Mouse (Mus musculus) heart, adult 2 months (tissue): Measurements from ENCODE around the gene Sort1. TPM values are rescaled to one million over a fixed set of nuclear protein-coding genes. Genes with fewer than 3 reads are reported as not detected.

Experiments used
- DNase-seq, 2 experiments: peaks; one replicate each; pipeline ENCODE4 v3.0.0; 2021
- H3K27ac ChIP-seq: fragments of 200-600 bp; 2 replicates; pipeline ENCODE4 v1.8.1; 2022
- H3K27me3 ChIP-seq: fragments of 200-500 bp; 2 replicates; pipeline ENCODE4 v1.6.1; 2012; ENCODE audit warnings: mild to moderate bottlenecking, low read length, inconsistent platforms, mixed read lengths; ENCODE audit not compliant: control insufficient read depth, insufficient read depth
- H3K36me3 ChIP-seq: fragments of 200-500 bp; 2 replicates; pipeline ENCODE4 v1.6.1; 2012; ENCODE audit warnings: low read length, inconsistent platforms; ENCODE audit not compliant: control insufficient read depth, insufficient read depth
- H3K4me1 ChIP-seq: fragments of 200-500 bp; 2 replicates; pipeline ENCODE4 v1.6.1; 2011; ENCODE audit warnings: low read length; ENCODE audit not compliant: control insufficient read depth, insufficient read depth
- H3K4me3 ChIP-seq: fragments of 200-600 bp; 2 replicates; pipeline ENCODE4 v1.8.1; 2022
- H3K79me2 ChIP-seq: fragments of 200-500 bp; replicated peaks from 2 replicates; pipeline ENCODE4 v1.6.1; 2012; ENCODE audit warnings: mild to moderate bottlenecking, inconsistent platforms, low read length, moderate library complexity, mixed read lengths; ENCODE audit not compliant: control insufficient read depth, insufficient read depth
- H3K9ac ChIP-seq: fragments of 200-500 bp; 2 replicates; pipeline ENCODE4 v1.6.1; 2012; ENCODE audit warnings: low read depth, mild to moderate bottlenecking, control low read depth, inconsistent platforms, low read length, mixed read lengths
- CTCF ChIP-seq: fragments of 200-600 bp; IDR thresholded peaks from 2 replicates; pipeline ENCODE4 v1.8.1; 2022; ENCODE audit warnings: antibody characterized with exemption, mild to moderate bottlenecking, moderate library complexity
- EP300 ChIP-seq: fragments of 200-500 bp; IDR thresholded peaks from 2 replicates; pipeline ENCODE4 v1.6.1; 2011; ENCODE audit warnings: low read depth, low read length, control low read depth; ENCODE audit not compliant: insufficient read depth
- POLR2A ChIP-seq: fragments of 200-500 bp; IDR thresholded peaks from 2 replicates; pipeline ENCODE4 v1.6.1; 2011; ENCODE audit warnings: mild to moderate bottlenecking, low read depth, low read length, control low read depth; ENCODE audit not compliant: insufficient read depth
- WGBS: fragments of 180-500 bp; shearing (Covaris S2); methylation state at CpG from one replicate; pipeline ENCODE4 v1.1.7; 2018; 5-methylcytosine and 5-hydroxymethylcytosine counted together
- intact Hi-C: fragments of 180-260 bp; cut with DNase I; formaldehyde crosslinking; loops from one replicate; pipeline ENCODE4 v1.15.1; 2025
- polyA plus RNA-seq: library from polyadenylated mRNA; depleted of rRNA; stranded (reverse); fragments of >200 nt; gene quantifications from 2 replicates; pipeline ENCODE4 v1.2.3, GENCODE M21; 2012
- total RNA-seq, 2 experiments: library from RNA; stranded (reverse); gene quantifications; 2 replicates each; pipeline ENCODE4 v1.2.3; 2021

Sort1 gene
- total and polyA plus RNA-seq, 3 experiments, result 17.4 to 33.7 (median 19.2) TPM

- Histone ChIP-seq H3K79me2 (no peaks in the 10 kb centered on the region), H3K4me1 (no peaks in the 10 kb centered on the region), H3K36me3 (no peaks in the 10 kb centered on the region), H3K4me3 (no peak overlapping the region), H3K27me3 (no peaks in the 10 kb centered on the region), H3K9ac (no peak overlapping the region), H3K27ac (no peak overlapping the region)
- intact Hi-C loops, result no loop called here
- WGBS, result 95% methylated on average over 6 of the region's 6 CpGs
- TF ChIP-seq POLR2A (no peak), CTCF (no peak), EP300 (no peak)
- DNase-seq, result no peak
These were observed 46.9 kb downstream of the Sort1 start for GRCm38 (mm10) chr3:108330812-108331211.

GRCm38 (mm10) chr3:108336878-108337277 lies 53.0 kb downstream of the Sort1 start:
- TF ChIP-seq EP300 (no peak), POLR2A (no peak)
- H3K27me3 ChIP-seq, result no peaks in the 10 kb centered on the region
- intact Hi-C loops, result no loop called here
- H3K36me3 ChIP-seq, result no peaks in the 10 kb centered on the region
- 93% methylated on average over 5 of the region's 5 CpGs for WGBS
- H3K4me3 ChIP-seq, result no peak overlapping the region
- no peaks in the 10 kb centered on the region for H3K79me2 ChIP-seq
- no peaks in the 10 kb centered on the region for H3K4me1 ChIP-seq
- DNase-seq, result no peak
- H3K27ac ChIP-seq, result no peak overlapping the region
- H3K9ac ChIP-seq, result no peak overlapping the region

DNA sequence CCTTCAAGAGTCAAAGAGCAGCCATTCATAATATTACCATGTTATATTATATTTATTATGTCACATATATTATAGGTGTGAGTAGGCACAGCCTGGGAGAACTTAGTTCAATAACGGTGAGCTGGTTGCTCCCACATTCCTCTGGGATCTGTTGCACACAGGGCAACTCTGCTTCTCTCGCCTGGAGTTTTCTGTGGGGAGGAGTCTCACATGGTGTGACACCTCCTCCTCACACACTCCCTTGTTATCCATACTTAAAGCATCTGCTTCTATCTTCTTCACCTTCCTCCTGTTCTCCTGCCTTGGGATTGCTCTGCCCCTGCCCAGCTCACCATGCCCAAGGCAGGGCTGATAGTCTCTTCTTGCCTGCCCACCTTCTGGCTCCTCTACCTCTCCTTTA lies 57.2 kb downstream of the Sort1 start:
- TF ChIP-seq POLR2A, result no peak
- TF ChIP-seq EP300, result no peak
- no peak for TF ChIP-seq CTCF
- Histone ChIP-seq H3K4me1 (no peaks in the 10 kb centered on the region), H3K79me2 (no peaks in the 10 kb centered on the region), H3K4me3 (no peak overlapping the region), H3K36me3 (no peaks in the 10 kb centered on the region), H3K9ac (no peak overlapping the region), H3K27me3 (no peaks in the 10 kb centered on the region), H3K27ac (no peak overlapping the region)
- intact Hi-C loops, result no loop called here
- WGBS, result 85% methylated on average over 2 of the region's 2 CpGs
- DNase-seq, result no peak

DNA sequence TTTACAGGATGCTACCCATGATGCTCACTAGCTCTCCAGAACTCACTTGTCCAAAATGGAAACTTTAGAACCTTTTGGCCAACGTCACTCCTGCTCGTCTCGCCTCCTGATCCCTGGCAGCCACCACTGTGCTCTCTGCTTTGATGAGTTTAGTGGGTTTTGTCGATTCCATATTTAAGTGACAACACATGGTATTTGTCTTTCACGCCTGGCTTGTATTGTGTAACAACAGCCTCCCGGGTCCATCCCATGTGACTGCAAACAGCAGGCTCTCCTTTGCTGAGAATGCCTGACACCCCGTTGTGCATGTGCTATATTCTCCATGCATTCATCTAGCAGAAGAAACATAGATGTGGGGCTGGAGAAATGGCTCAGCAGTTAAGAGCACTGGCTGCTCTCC lies 58.3 kb downstream of the Sort1 start:
- no peaks in the 10 kb centered on the region for H3K36me3 ChIP-seq

DNA sequence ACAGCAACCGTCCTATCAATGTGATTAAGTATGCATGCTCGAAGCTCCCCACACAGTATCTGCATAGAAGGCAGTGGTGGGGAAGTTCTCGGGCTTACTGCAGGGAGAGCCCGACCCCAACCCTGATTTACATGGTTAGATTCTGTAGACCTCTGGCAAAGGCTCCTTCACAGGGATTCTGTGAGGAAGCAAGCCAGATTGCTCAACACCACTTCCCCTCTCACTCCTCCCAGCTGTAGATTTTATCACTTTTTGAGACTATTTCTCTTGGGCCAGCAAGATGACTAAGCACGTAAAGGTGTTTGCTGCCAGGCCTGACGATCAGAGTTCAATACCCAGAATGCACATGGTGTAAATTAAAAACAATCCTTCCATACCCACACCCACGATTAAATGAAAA lies 62.0 kb downstream of the Sort1 start:
- DNase-seq, result no peak
- Histone ChIP-seq H3K79me2 (no peaks in the 10 kb centered on the region), H3K9ac (no peak overlapping the region), H3K4me3 (no peak overlapping the region), H3K27ac (no peak overlapping the region), H3K4me1 (no peaks in the 10 kb centered on the region), H3K36me3 (no peaks in the 10 kb centered on the region), H3K27me3 (no peaks in the 10 kb centered on the region)
- intact Hi-C loops, result no loop called here
- whole genome bisulfite sequencing, result 81% methylated on average over 7 of the region's 7 CpGs
- TF ChIP-seq CTCF (no peak), EP300 (no peak), POLR2A (no peak)

More for the DNA sequence above, 58.3 kb downstream of the Sort1 start:
- H3K27ac ChIP-seq, result no peak overlapping the region
- no peak overlapping the region for H3K4me3 ChIP-seq
- no peaks in the 10 kb centered on the region for H3K27me3 ChIP-seq
- intact Hi-C loops, result no loop called here
- H3K9ac ChIP-seq, result no peak overlapping the region
- H3K79me2 ChIP-seq, result no peaks in the 10 kb centered on the region
- DNase-seq, result no peak
- no peaks in the 10 kb centered on the region for H3K4me1 ChIP-seq
- TF ChIP-seq CTCF, result no peak
- TF ChIP-seq POLR2A, result no peak
- no peak for TF ChIP-seq EP300
- 72% methylated on average over 7 of the region's 7 CpGs for WGBS

DNA sequence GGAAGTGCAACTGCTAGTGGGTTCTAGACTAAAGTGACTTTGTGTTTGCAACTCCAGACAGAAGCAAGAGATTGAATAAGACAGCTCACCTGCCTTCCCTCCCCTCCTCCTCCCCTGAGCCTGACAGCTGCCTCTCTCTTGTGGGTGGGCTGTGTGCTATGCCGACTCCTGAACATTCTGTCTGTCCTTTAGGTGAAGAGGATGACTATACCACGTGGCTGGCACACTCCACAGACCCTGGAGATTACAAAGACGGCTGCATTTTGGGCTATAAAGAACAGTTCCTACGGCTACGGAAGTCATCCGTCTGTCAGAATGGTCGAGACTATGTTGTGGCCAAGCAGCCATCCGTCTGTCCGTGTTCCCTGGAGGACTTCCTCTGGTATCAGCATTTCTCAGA lies 64.5 kb downstream of the Sort1 start:
- Histone ChIP-seq H3K9ac (no peak overlapping the region), H3K36me3 (no peaks in the 10 kb centered on the region), H3K27me3 (no peaks in the 10 kb centered on the region), H3K79me2 (no peaks in the 10 kb centered on the region), H3K27ac (no peak overlapping the region), H3K4me1 (no peaks in the 10 kb centered on the region), H3K4me3 (no peak overlapping the region)
- intact Hi-C loops, result no loop called here
- DNase-seq, result no peak
- no peak for TF ChIP-seq CTCF
- no peak for TF ChIP-seq POLR2A
- no peak for TF ChIP-seq EP300
- 64% methylated on average over 9 of the region's 9 CpGs for WGBS

- no peaks in the 10 kb centered on the region for H3K27me3 ChIP-seq
- H3K9ac ChIP-seq, result no peak overlapping the region
- no peak for TF ChIP-seq EP300
- no peak for TF ChIP-seq POLR2A
- TF ChIP-seq CTCF, result no peak
- DNase-seq, result no peak
- H3K27ac ChIP-seq, result no peak overlapping the region
- no peaks in the 10 kb centered on the region for H3K79me2 ChIP-seq
- no peaks in the 10 kb centered on the region for H3K36me3 ChIP-seq
- 79% methylated on average over 3 of the region's 3 CpGs for WGBS
- H3K4me3 ChIP-seq, result no peak overlapping the region
- no peaks in the 10 kb centered on the region for H3K4me1 ChIP-seq
- intact Hi-C loops, result no loop called here
These were observed 71.4 kb downstream of the Sort1 start for GRCm38 (mm10) chr3:108355245-108355644.
